Mouse (Mus musculus) urinary bladder, postnatal 36 days (tissue): ENCODE results near the gene Btg1-ps1.
"Not testable (repeated sequence)": the region's sequence is repeated elsewhere in the genome, so short reads cannot be mapped to it uniquely, and the experiment has no call there.

ENCODE experiments used
- DNase-seq, 2 experiments: peaks; one replicate each; pipeline ENCODE4 v3.0.0; 2022; ENCODE audit warnings: low spot score in 2 of 2, mixed read lengths in 1 of 2

The Btg1-ps1 gene

GRCm38 (mm10) chrX:38018597-38018996 lies at the start of gene Btg1-ps1:
Btg1-ps1 (minus strand) TSS chrX:38018815.
- DNase-seq, result not testable (repeated sequence)

GRCm38 (mm10) chrX:38066175-38066574 lies 47.6 kb upstream of the Btg1-ps1 start, which contains the start of gene Rhox10:
Rhox10 (plus strand) TSS chrX:38066475.
- no peak for DNase-seq

- DNase-seq, result no peak
These were observed 42.9 kb upstream of the Btg1-ps1 start for GRCm38 (mm10) chrX:38061544-38061943.

- DNase-seq, result not testable (repeated sequence)
These were observed 24.4 kb upstream of the Btg1-ps1 start, which contains the start of gene Btg1-ps2 for GRCm38 (mm10) chrX:38043014-38043413. Btg1-ps2 (minus strand) TSS chrX:38043114.

- DNase-seq, result no peak
These were observed 21.1 kb upstream of the Btg1-ps1 start for GRCm38 (mm10) chrX:38039666-38040065.

- DNase-seq, result no peak
These were observed 15.2 kb upstream of the Btg1-ps1 start for GRCm38 (mm10) chrX:38033841-38034240.

- DNase-seq, result no peak
These were observed 9.9 kb downstream of the Btg1-ps1 start for GRCm38 (mm10) chrX:38008756-38009155.
